8 mouse cellular contexts compared by ENCODE assay signal in the genomic region with DNA sequence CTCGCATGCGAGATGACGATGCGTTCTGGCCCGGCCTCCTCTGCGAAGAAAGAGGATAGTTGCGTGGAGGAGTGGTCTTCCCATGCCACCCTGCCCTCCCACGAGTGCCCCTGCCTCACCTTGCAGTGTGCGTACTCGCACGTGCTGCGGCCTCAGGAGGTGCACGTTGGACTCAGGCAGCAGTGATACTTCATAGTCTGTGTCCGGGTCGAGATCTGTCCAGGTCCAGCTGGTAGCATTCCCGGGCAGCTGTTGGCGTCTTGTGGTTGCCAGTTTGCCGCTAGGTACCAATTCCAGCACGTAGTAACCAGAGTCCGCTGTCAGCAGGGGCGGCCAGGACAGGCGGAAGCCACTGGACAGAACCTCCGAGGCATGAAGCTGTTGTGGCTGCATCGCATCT. TPM values are rescaled to one million over a fixed set of nuclear protein-coding genes. Genes with fewer than 3 reads are reported as not detected.
DNase-seq lines count a peak whose midpoint lies in the region; ATAC-seq lines count a peak whose summit lies in the region.

No protein-coding gene starts in this region.

- 41% methylated on average over 24 of the region's 24 CpGs for WGBS in heart, embryonic 16.5 days
- WGBS in embryonic facial prominence, embryonic 12.5 days = 46% methylated on average over 24 of the region's 24 CpGs
- WGBS in intestine, embryonic 14.5 days = 39% methylated on average over 24 of the region's 24 CpGs
- 42% methylated on average over 24 of the region's 24 CpGs for WGBS in midbrain, embryonic 14.5 days

- H3K4me1 ChIP-seq in heart, embryonic 16.5 days (ENCODE audit: control insufficient read depth, insufficient read depth, low read length) = peaks cover 22% of the 10 kb centered on the region
- peaks cover 17% of the 10 kb centered on the region for H3K4me1 ChIP-seq in embryonic facial prominence, embryonic 12.5 days
- peaks cover 20% of the 10 kb centered on the region for H3K4me1 ChIP-seq in intestine, embryonic 14.5 days (replicated peaks; ENCODE audit: control insufficient read depth, insufficient read depth, low read length)
- H3K4me1 ChIP-seq in midbrain, embryonic 14.5 days (ENCODE audit: control insufficient read depth, insufficient read depth, low read length) = peaks cover 19% of the 10 kb centered on the region; the same call in 1 of the 2 replicates

- intact Hi-C loops in heart, postnatal 10 days (cut with DNase I) = loop anchor here (1.0 to 10.0 kb wide), 2 partner anchors 49 to 286 kb away; no protein-coding TSS in a partner anchor

- no peak overlapping the region for H3K27ac ChIP-seq in heart, embryonic 16.5 days (ENCODE audit: low read length)
- peak overlapping the region; percentile 64; the same call in 1 of the 2 replicates for H3K27ac ChIP-seq in embryonic facial prominence, embryonic 12.5 days
- H3K27ac ChIP-seq in intestine, embryonic 14.5 days (ENCODE audit: low read depth) = no peak overlapping the region
- 0 out of 2 replicates have a peak overlapping the region, but pooled peaks have one; percentile 20 for H3K27ac ChIP-seq in midbrain, embryonic 14.5 days (replicated peaks; ENCODE audit: low read depth, low read length)

- no peak for DNase-seq in heart, postnatal 10 days
- DNase-seq in intestine, embryonic 14.5 days (ENCODE audit: low spot score) = no peak
- no peak for DNase-seq in midbrain, embryonic 14.5 days
- no peak for DNase-seq in cerebellum, adult 18-20 months
- no peak for DNase-seq in retina, embryonic 14.5 days (ENCODE audit: low spot score)

- peak overlapping the region; percentile 85 for H3K9ac ChIP-seq in heart, embryonic 16.5 days (ENCODE audit: low read length)
- H3K9ac ChIP-seq in embryonic facial prominence, embryonic 12.5 days = peak overlapping the region; percentile 77
- H3K9ac ChIP-seq in intestine, embryonic 14.5 days (ENCODE audit: low read length) = peak overlapping the region; percentile 55
- peak overlapping the region; percentile 73 for H3K9ac ChIP-seq in midbrain, embryonic 14.5 days (replicated peaks; ENCODE audit: low read length)

- no peak for ATAC-seq in heart, embryonic 16.5 days (replicated peaks; ENCODE audit: extremely low read depth, insufficient read depth, low FRiP score)
- ATAC-seq in embryonic facial prominence, embryonic 12.5 days (ENCODE audit: insufficient number of reproducible peaks, insufficient read depth, low FRiP score, low TSS enrichment) = no peak
- peak; percentile 5 for ATAC-seq in intestine, embryonic 14.5 days (replicated peaks; ENCODE audit: low FRiP score, low TSS enrichment, low read depth)
- ATAC-seq in midbrain, embryonic 14.5 days (ENCODE audit: low FRiP score, low TSS enrichment) = no peak; the same call in 1 of the 2 replicates
- ATAC-seq in monocyte, adult 5-6 weeks (replicated peaks; ENCODE audit: insufficient number of reproducible peaks, low FRiP score, low TSS enrichment, poor library complexity, severe bottlenecking) = no peak

- no peaks in the 10 kb centered on the region for H3K9me3 ChIP-seq in heart, embryonic 16.5 days (replicated peaks; ENCODE audit: control insufficient read depth, low read length)
- no peaks in the 10 kb centered on the region for H3K9me3 ChIP-seq in embryonic facial prominence, embryonic 12.5 days
- H3K9me3 ChIP-seq in intestine, embryonic 14.5 days (ENCODE audit: control insufficient read depth, low read length) = no peaks in the 10 kb centered on the region
- no peaks in the 10 kb centered on the region for H3K9me3 ChIP-seq in midbrain, embryonic 14.5 days (ENCODE audit: control insufficient read depth, low read length)

- no peaks in the 10 kb centered on the region for H3K36me3 ChIP-seq in heart, embryonic 16.5 days (ENCODE audit: control insufficient read depth, insufficient read depth)
- no peaks in the 10 kb centered on the region for H3K36me3 ChIP-seq in embryonic facial prominence, embryonic 12.5 days
- no peaks in the 10 kb centered on the region for H3K36me3 ChIP-seq in intestine, embryonic 14.5 days (ENCODE audit: control insufficient read depth, insufficient read depth, low read length)
- H3K36me3 ChIP-seq in midbrain, embryonic 14.5 days (ENCODE audit: control insufficient read depth, insufficient read depth, low read length) = no peaks in the 10 kb centered on the region

- peak overlapping the region; percentile 92 for H3K4me2 ChIP-seq in heart, embryonic 16.5 days (ENCODE audit: low read depth, low read length)
- H3K4me2 ChIP-seq in embryonic facial prominence, embryonic 12.5 days (replicated peaks) = peak overlapping the region; percentile 83
- H3K4me2 ChIP-seq in intestine, embryonic 14.5 days (ENCODE audit: low read length) = peak overlapping the region; percentile 76
- H3K4me2 ChIP-seq in midbrain, embryonic 14.5 days (ENCODE audit: low read length) = peak overlapping the region; percentile 73

- H3K4me3 ChIP-seq in heart, embryonic 16.5 days (ENCODE audit: low read length) = peak overlapping the region; percentile 65
- H3K4me3 ChIP-seq in embryonic facial prominence, embryonic 12.5 days = peak overlapping the region; percentile 52
- H3K4me3 ChIP-seq in intestine, embryonic 14.5 days (ENCODE audit: low read depth, low read length) = peak overlapping the region; percentile 55
- H3K4me3 ChIP-seq in midbrain, embryonic 14.5 days (replicated peaks; ENCODE audit: low read depth, low read length) = peak overlapping the region; percentile 47

- peaks cover 22% of the 10 kb centered on the region for H3K27me3 ChIP-seq in heart, embryonic 16.5 days (ENCODE audit: control insufficient read depth, insufficient read depth, low read length)
- H3K27me3 ChIP-seq in embryonic facial prominence, embryonic 12.5 days = peaks cover 19% of the 10 kb centered on the region
- H3K27me3 ChIP-seq in intestine, embryonic 14.5 days (replicated peaks; ENCODE audit: control insufficient read depth, insufficient read depth, low read length) = no peaks in the 10 kb centered on the region
- H3K27me3 ChIP-seq in midbrain, embryonic 14.5 days (ENCODE audit: control insufficient read depth, insufficient read depth, low read length) = peaks cover 23% of the 10 kb centered on the region; the same call in 1 of the 2 replicates

RNA-seq across cellular contexts. Expression of gene Vwa1, which starts 3.9 kb away (rescaled TPM):
- polyA plus RNA-seq in heart, embryonic 16.5 days (2015; fragmentation: Nextera tagmentation; extraction: Ambion mirVana) = 8.3 and 8.7 TPM in 2 replicates
- total RNA-seq in heart, postnatal 10 days (2021) = 10 to 100 TPM; 14.0 to 15.8 TPM
- 9.2 and 9.5 TPM in 2 replicates for polyA plus RNA-seq in embryonic facial prominence, embryonic 12.5 days (2016; fragmentation: Nextera tagmentation; extraction: Ambion mirVana)
- 16.4 and 16.6 TPM in 2 replicates for polyA plus RNA-seq in intestine, embryonic 14.5 days (2014; fragmentation: Nextera tagmentation; extraction: Ambion mirVana)
- polyA plus RNA-seq in midbrain, embryonic 14.5 days (2014; fragmentation: Nextera tagmentation; extraction: Ambion mirVana) = 18.0 and 24.4 TPM in 2 replicates
- 0.49 to 1.3 TPM in 2 of 3 replicates, not detected in the other for total RNA-seq in monocyte, adult 5-6 weeks (2017)

RNA-seq across cellular contexts. Expression of gene Atad3a, which starts 9.7 kb away (rescaled TPM):
- 123 TPM in 2 replicates for polyA plus RNA-seq in heart, embryonic 16.5 days (2015; fragmentation: Nextera tagmentation; extraction: Ambion mirVana)
- total RNA-seq in heart, postnatal 10 days (2021) = 10 to 100 TPM; 67.1 to 73.1 TPM
- polyA plus RNA-seq in embryonic facial prominence, embryonic 12.5 days (2016; fragmentation: Nextera tagmentation; extraction: Ambion mirVana) = 103 and 106 TPM in 2 replicates
- 134 and 136 TPM in 2 replicates for polyA plus RNA-seq in intestine, embryonic 14.5 days (2014; fragmentation: Nextera tagmentation; extraction: Ambion mirVana)
- polyA plus RNA-seq in midbrain, embryonic 14.5 days (2014; fragmentation: Nextera tagmentation; extraction: Ambion mirVana) = 77.4 and 79.8 TPM in 2 replicates
- 24.8 to 30.3 TPM (median 26.4 TPM) in 3 replicates for total RNA-seq in monocyte, adult 5-6 weeks (2017)

RNA-seq across cellular contexts. Expression of gene Tmem88b, which starts 15.0 kb away (rescaled TPM):
- polyA plus RNA-seq in heart, embryonic 16.5 days (2015; fragmentation: Nextera tagmentation; extraction: Ambion mirVana) = 1.4 and 1.8 TPM in 2 replicates
- total RNA-seq in heart, postnatal 10 days (2021) = 1 to 10 TPM; 2.0 to 2.3 TPM
- 0.69 and 1.0 TPM in 2 replicates for polyA plus RNA-seq in embryonic facial prominence, embryonic 12.5 days (2016; fragmentation: Nextera tagmentation; extraction: Ambion mirVana)
- polyA plus RNA-seq in intestine, embryonic 14.5 days (2014; fragmentation: Nextera tagmentation; extraction: Ambion mirVana) = 0.55 and 0.69 TPM in 2 replicates
- polyA plus RNA-seq in midbrain, embryonic 14.5 days (2014; fragmentation: Nextera tagmentation; extraction: Ambion mirVana) = 0.43 and 0.51 TPM in 2 replicates
- not detected in 3 replicates for total RNA-seq in monocyte, adult 5-6 weeks (2017)

RNA-seq across cellular contexts. Expression of gene Ankrd65, which starts 19.6 kb away (rescaled TPM):
- 0.30 TPM in 1 of 2 replicates, not detected in the other for polyA plus RNA-seq in heart, embryonic 16.5 days (2015; fragmentation: Nextera tagmentation; extraction: Ambion mirVana)
- not detected for total RNA-seq in heart, postnatal 10 days (2021)
- 0.25 TPM in 1 of 2 replicates, not detected in the other for polyA plus RNA-seq in embryonic facial prominence, embryonic 12.5 days (2016; fragmentation: Nextera tagmentation; extraction: Ambion mirVana)
- polyA plus RNA-seq in intestine, embryonic 14.5 days (2014; fragmentation: Nextera tagmentation; extraction: Ambion mirVana) = not detected in 2 replicates
- not detected in 2 replicates for polyA plus RNA-seq in midbrain, embryonic 14.5 days (2014; fragmentation: Nextera tagmentation; extraction: Ambion mirVana)
- not detected in 3 replicates for total RNA-seq in monocyte, adult 5-6 weeks (2017)

RNA-seq across cellular contexts. Expression of gene Mrpl20, which starts 32.1 kb away (rescaled TPM):
- polyA plus RNA-seq in heart, embryonic 16.5 days (2015; fragmentation: Nextera tagmentation; extraction: Ambion mirVana) = 133 and 138 TPM in 2 replicates
- 10 to 100 TPM; 77.2 to 83.5 TPM for total RNA-seq in heart, postnatal 10 days (2021)
- polyA plus RNA-seq in embryonic facial prominence, embryonic 12.5 days (2016; fragmentation: Nextera tagmentation; extraction: Ambion mirVana) = 214 TPM in 2 replicates
- polyA plus RNA-seq in intestine, embryonic 14.5 days (2014; fragmentation: Nextera tagmentation; extraction: Ambion mirVana) = 237 and 246 TPM in 2 replicates
- polyA plus RNA-seq in midbrain, embryonic 14.5 days (2014; fragmentation: Nextera tagmentation; extraction: Ambion mirVana) = 255 and 298 TPM in 2 replicates
- 39.1 to 56.7 TPM (median 44.1 TPM) in 3 replicates for total RNA-seq in monocyte, adult 5-6 weeks (2017)

Comparison
In these comparisons a context has a peak if more than half of its experiments do, and no peak if none do; other contexts are left out.
1. H3K27ac ChIP-seq: peak in embryonic facial prominence, embryonic 12.5 days (single experiment) and midbrain, embryonic 14.5 days (single experiment); none in heart, embryonic 16.5 days (single experiment) and intestine, embryonic 14.5 days (single experiment).
2. Peak in every context shown above with its lines, with median percentiles within 50 percentile points of each other: H3K4me2 ChIP-seq, H3K4me3 ChIP-seq and H3K9ac ChIP-seq.